Mouse (Mus musculus): ENCODE results near the gene Tmem92. TPM values are rescaled to one million over a fixed set of nuclear protein-coding genes. Genes with fewer than 3 reads are reported as not detected.
A peak's percentile ranks its signal among the peaks of the same experiment; 100 is the strongest.

The Tmem92 gene
- polyA plus RNA-seq, 1 experiment from 2014 or later, result not detected

- Histone ChIP-seq H3K4me1 (replicated peaks) (no peaks in the 10 kb centered on the region), H3K4me3 (no peak overlapping the region), H3K4me2 (no peak overlapping the region), H3K9me3 (replicated peaks) (peaks cover 9% of the 10 kb centered on the region; the same call in 1 of the 2 replicates), H3K9ac (no peak overlapping the region), H3K27me3 (replicated peaks) (no peaks in the 10 kb centered on the region), H3K27ac (ENCODE audit: poor library complexity, severe bottlenecking) (no peak overlapping the region), H3K36me3 (no peaks in the 10 kb centered on the region)
- 75% methylated on average over 1 of the region's 1 CpGs for WGBS
- no peak for ATAC-seq (ENCODE audit: insufficient number of reproducible peaks, low FRiP score)
These were observed 20.2 kb downstream of the Tmem92 start for GRCm38 (mm10) chr11:94762281-94762680.

GRCm38 (mm10) chr11:94760799-94761198 is 21.7 kb downstream of the Tmem92 start:
- H3K27me3 ChIP-seq (replicated peaks), result no peaks in the 10 kb centered on the region
- no peak overlapping the region for H3K4me3 ChIP-seq
- no peak overlapping the region for H3K4me2 ChIP-seq
- no peak overlapping the region for H3K27ac ChIP-seq (ENCODE audit: poor library complexity, severe bottlenecking)
- WGBS, result 66% methylated on average over 7 of the region's 7 CpGs
- peaks cover 6% of the 10 kb centered on the region; the same call in 1 of the 2 replicates for H3K9me3 ChIP-seq (replicated peaks)
- no peaks in the 10 kb centered on the region for H3K4me1 ChIP-seq (replicated peaks)
- no peak overlapping the region for H3K9ac ChIP-seq
- H3K36me3 ChIP-seq, result no peaks in the 10 kb centered on the region
- no peak for ATAC-seq (ENCODE audit: insufficient number of reproducible peaks, low FRiP score)

GRCm38 (mm10) chr11:94760364-94760763 is 22.1 kb downstream of the Tmem92 start:
- no peaks in the 10 kb centered on the region for H3K4me1 ChIP-seq (replicated peaks)
- no peak for ATAC-seq (ENCODE audit: insufficient number of reproducible peaks, low FRiP score)
- H3K36me3 ChIP-seq, result no peaks in the 10 kb centered on the region
- H3K9me3 ChIP-seq (replicated peaks), result 0 out of 2 replicates have a peak, but pooled peaks cover 4% of the 10 kb centered on the region
- no peaks in the 10 kb centered on the region for H3K27me3 ChIP-seq (replicated peaks)
- 65% methylated on average over 3 of the region's 3 CpGs for WGBS
- H3K4me3 ChIP-seq, result no peak overlapping the region
- H3K9ac ChIP-seq, result no peak overlapping the region
- H3K4me2 ChIP-seq, result no peak overlapping the region
- H3K27ac ChIP-seq (ENCODE audit: poor library complexity, severe bottlenecking), result no peak overlapping the region

GRCm38 (mm10) chr11:94759916-94760315 is 22.6 kb downstream of the Tmem92 start:
- H3K4me1 ChIP-seq (replicated peaks), result no peaks in the 10 kb centered on the region
- 71% methylated on average over 6 of the region's 6 CpGs for WGBS
- no peak overlapping the region for H3K9ac ChIP-seq
- no peak for ATAC-seq (ENCODE audit: insufficient number of reproducible peaks, low FRiP score)
- no peaks in the 10 kb centered on the region for H3K36me3 ChIP-seq
- no peaks in the 10 kb centered on the region for H3K27me3 ChIP-seq (replicated peaks)
- H3K4me3 ChIP-seq, result no peak overlapping the region
- no peak overlapping the region for H3K27ac ChIP-seq (ENCODE audit: poor library complexity, severe bottlenecking)
- H3K4me2 ChIP-seq, result no peak overlapping the region
- H3K9me3 ChIP-seq (replicated peaks), result 0 out of 2 replicates have a peak, but pooled peaks cover 4% of the 10 kb centered on the region

GRCm38 (mm10) chr11:94752946-94753713 is 29.4 kb downstream of the Tmem92 start:
- H3K4me3 ChIP-seq, result no peak overlapping the region
- 37% methylated on average over 2 of the region's 2 CpGs for WGBS
- H3K36me3 ChIP-seq, result no peaks in the 10 kb centered on the region
- no peak for ATAC-seq (ENCODE audit: insufficient number of reproducible peaks, low FRiP score)
- 0 out of 2 replicates have a peak, but pooled peaks cover 3% of the 10 kb centered on the region for H3K4me1 ChIP-seq (replicated peaks)
- H3K27me3 ChIP-seq (replicated peaks), result 0 out of 2 replicates have a peak, but pooled peaks cover 4% of the 10 kb centered on the region
- no peak overlapping the region for H3K4me2 ChIP-seq
- no peaks in the 10 kb centered on the region for H3K9me3 ChIP-seq (replicated peaks)
- H3K27ac ChIP-seq (ENCODE audit: poor library complexity, severe bottlenecking), result no peak overlapping the region
- no peak overlapping the region for H3K9ac ChIP-seq

GRCm38 (mm10) chr11:94741732-94742272 is 40.7 kb downstream of the Tmem92 start, which contains the start of gene Cdc34b:
Gene Cdc34b (plus strand): TSS chr11:94741782.
- no peak within 1 kb of the TSS for H3K9ac ChIP-seq
- H3K27ac ChIP-seq (ENCODE audit: poor library complexity, severe bottlenecking), result no peak within 1 kb of the TSS
- no peak for ATAC-seq (ENCODE audit: insufficient number of reproducible peaks, low FRiP score)
- no peak within 1 kb of the TSS for H3K4me2 ChIP-seq
- 63% methylated on average over 29 of the region's 29 CpGs for WGBS
- no peaks in the 10 kb centered on the region for H3K36me3 ChIP-seq
- no peak within 1 kb of the TSS for H3K4me3 ChIP-seq
- peaks cover 33% of the 10 kb centered on the region for H3K27me3 ChIP-seq (replicated peaks)
- peaks cover 12% of the 10 kb centered on the region for H3K9me3 ChIP-seq (replicated peaks)
- no peaks in the 10 kb centered on the region for H3K4me1 ChIP-seq (replicated peaks)

- Histone ChIP-seq H3K27me3 (replicated peaks) (peaks cover 19% of the 10 kb centered on the region), H3K9ac (no peak overlapping the region), H3K27ac (ENCODE audit: poor library complexity, severe bottlenecking) (no peak overlapping the region), H3K36me3 (no peaks in the 10 kb centered on the region), H3K4me3 (no peak overlapping the region), H3K4me1 (replicated peaks) (no peaks in the 10 kb centered on the region), H3K9me3 (replicated peaks) (no peaks in the 10 kb centered on the region), H3K4me2 (no peak overlapping the region)
- WGBS, result 68% methylated on average over 2 of the region's 2 CpGs
- ATAC-seq (ENCODE audit: insufficient number of reproducible peaks, low FRiP score), result no peak
These were observed 46.8 kb downstream of the Tmem92 start for GRCm38 (mm10) chr11:94735746-94736145.

- Histone ChIP-seq H3K9ac (no peak overlapping the region), H3K36me3 (no peaks in the 10 kb centered on the region), H3K9me3 (replicated peaks) (no peaks in the 10 kb centered on the region), H3K4me2 (peak overlapping the region; percentile 37), H3K27me3 (replicated peaks) (peaks cover 10% of the 10 kb centered on the region; the same call in 1 of the 2 replicates), H3K4me3 (no peak overlapping the region), H3K4me1 (replicated peaks) (no peaks in the 10 kb centered on the region), H3K27ac (ENCODE audit: poor library complexity, severe bottlenecking) (no peak overlapping the region)
- ATAC-seq (ENCODE audit: insufficient number of reproducible peaks, low FRiP score), result no peak
- 34% methylated on average over 8 of the region's 8 CpGs for WGBS
These were observed 49.7 kb downstream of the Tmem92 start for GRCm38 (mm10) chr11:94732773-94733172.

- H3K4me2 ChIP-seq, result no peak overlapping the region
- 69% methylated on average over 12 of the region's 12 CpGs for WGBS
- H3K4me3 ChIP-seq, result no peak overlapping the region
- no peaks in the 10 kb centered on the region for H3K9me3 ChIP-seq (replicated peaks)
- H3K9ac ChIP-seq, result no peak overlapping the region
- no peaks in the 10 kb centered on the region for H3K36me3 ChIP-seq
- no peak for ATAC-seq (ENCODE audit: insufficient number of reproducible peaks, low FRiP score)
- no peak overlapping the region for H3K27ac ChIP-seq (ENCODE audit: poor library complexity, severe bottlenecking)
- no peaks in the 10 kb centered on the region for H3K4me1 ChIP-seq (replicated peaks)
- H3K27me3 ChIP-seq (replicated peaks), result peaks cover 4% of the 10 kb centered on the region; the same call in 1 of the 2 replicates
These were observed 51.3 kb downstream of the Tmem92 start for GRCm38 (mm10) chr11:94731229-94731628.

GRCm38 (mm10) chr11:94730261-94730660 is 52.2 kb downstream of the Tmem92 start:
- Histone ChIP-seq H3K27ac (ENCODE audit: poor library complexity, severe bottlenecking) (no peak overlapping the region), H3K4me1 (replicated peaks) (no peaks in the 10 kb centered on the region), H3K4me2 (no peak overlapping the region), H3K36me3 (no peaks in the 10 kb centered on the region), H3K4me3 (no peak overlapping the region), H3K27me3 (replicated peaks) (peaks cover 4% of the 10 kb centered on the region; the same call in 1 of the 2 replicates), H3K9ac (no peak overlapping the region), H3K9me3 (replicated peaks) (no peaks in the 10 kb centered on the region)
- 26% methylated on average over 5 of the region's 5 CpGs for WGBS
- no peak for ATAC-seq (ENCODE audit: insufficient number of reproducible peaks, low FRiP score)

- Histone ChIP-seq H3K4me2 (no peak overlapping the region), H3K9me3 (replicated peaks) (no peaks in the 10 kb centered on the region), H3K27me3 (replicated peaks) (peaks cover 4% of the 10 kb centered on the region; the same call in 1 of the 2 replicates), H3K4me3 (no peak overlapping the region), H3K36me3 (no peaks in the 10 kb centered on the region), H3K4me1 (replicated peaks) (no peaks in the 10 kb centered on the region), H3K27ac (ENCODE audit: poor library complexity, severe bottlenecking) (no peak overlapping the region), H3K9ac (no peak overlapping the region)
- 28% methylated on average over 4 of the region's 4 CpGs for WGBS
- ATAC-seq (ENCODE audit: insufficient number of reproducible peaks, low FRiP score), result no peak
These were observed 52.9 kb downstream of the Tmem92 start for GRCm38 (mm10) chr11:94729565-94729964.
